Mouse (Mus musculus) kidney, postnatal 0 days (tissue): Measurements from ENCODE around the gene Crybg2. TPM values are rescaled to one million over a fixed set of nuclear protein-coding genes. Genes with fewer than 3 reads are reported as not detected.

ENCODE experiments used
- ATAC-seq: fragments of 200-750 bp; cut with Nextera tagmentation; replicated peaks from 2 replicates; pipeline ENCODE4 v1.8.0; 2017; ENCODE audit warnings: low read depth, moderate number of reproducible peaks, moderate TSS enrichment, moderate library complexity; ENCODE audit not compliant: low FRiP score
- DNase-seq: peaks from one replicate; pipeline ENCODE4 v3.0.0-alpha.2; 2016; ENCODE audit warnings: low spot score
- H3K27ac ChIP-seq: fragments of 300-500 bp; sonication (generic); 2 replicates; pipeline ENCODE4 v1.5.1; 2014; ENCODE audit warnings: mild to moderate bottlenecking
- H3K27me3 ChIP-seq: fragments of 300-500 bp; sonication (generic); 2 replicates; pipeline ENCODE4 v1.6.1; 2014; ENCODE audit warnings: low read length, mixed read lengths; ENCODE audit not compliant: insufficient read depth
- H3K36me3 ChIP-seq: fragments of 300-500 bp; sonication (generic); 2 replicates; pipeline ENCODE4 v1.6.1; 2014; ENCODE audit warnings: low read length, mixed read lengths; ENCODE audit not compliant: insufficient read depth
- H3K4me1 ChIP-seq: fragments of 300-500 bp; sonication (generic); replicated peaks from 2 replicates; pipeline ENCODE4 v1.6.1; 2014; ENCODE audit warnings: antibody characterized with exemption, low read length, mixed read lengths; ENCODE audit not compliant: insufficient read depth
- H3K4me2 ChIP-seq: fragments of 300-500 bp; sonication (generic); 2 replicates; pipeline ENCODE4 v1.6.1; 2014; ENCODE audit warnings: mild to moderate bottlenecking, low read length, moderate library complexity, mixed read lengths
- H3K4me3 ChIP-seq: fragments of 300-500 bp; sonication (generic); replicated peaks from 2 replicates; pipeline ENCODE4 v1.5.1; 2014; ENCODE audit warnings: low read depth, low read length
- H3K9ac ChIP-seq: fragments of 300-500 bp; sonication (generic); 2 replicates; pipeline ENCODE4 v1.6.1; 2014; ENCODE audit warnings: low read depth, low read length
- H3K9me3 ChIP-seq: fragments of 300-500 bp; sonication (generic); replicated peaks from 2 replicates; pipeline ENCODE4 v1.6.1; 2016; ENCODE audit warnings: low read length, inconsistent platforms, mixed read lengths
- CTCF ChIP-seq: IDR thresholded peaks from 2 replicates; pipeline ENCODE4 v1.5.1; 2016; ENCODE audit warnings: antibody characterized with exemption, low read depth, mild to moderate bottlenecking, moderate library complexity
- WGBS: fragments of 180-500 bp; shearing (Covaris S2); extraction: QIAGEN DNeasy Blood & Tissue Kit; methylation state at CpG from one replicate; pipeline ENCODE4 v1.1.7; 2014; 5-methylcytosine and 5-hydroxymethylcytosine counted together
- polyA plus RNA-seq: library from polyadenylated mRNA; unstranded; fragments of >200 nt; fragmentation: Nextera tagmentation; extraction: Ambion mirVana; gene quantifications from 2 replicates; pipeline ENCODE4 v1.2.1, GENCODE M21; 2015

The Crybg2 gene
- polyA plus RNA-seq, 1 experiment from 2014 or later: 2.8 TPM

DNA sequence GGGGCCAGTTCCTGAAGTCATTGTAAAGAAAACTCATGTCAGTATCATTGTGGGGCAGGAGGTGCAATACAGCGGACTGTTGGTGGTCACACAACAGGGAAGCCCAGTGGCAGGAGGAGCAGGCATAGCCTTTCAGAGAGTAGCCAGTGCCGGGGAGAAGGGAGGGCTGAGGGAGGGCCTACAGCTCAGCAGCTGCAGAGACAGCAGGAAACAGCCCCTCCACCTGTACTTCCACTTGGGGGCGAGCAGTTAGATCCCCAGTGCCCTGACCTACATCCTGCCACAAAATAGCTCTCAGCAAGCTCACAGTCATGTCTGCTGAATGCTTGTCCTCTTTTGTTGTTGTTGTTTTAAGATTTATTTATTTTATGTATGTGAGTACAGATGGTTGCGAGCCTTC is 61.0 kb downstream of the Crybg2 start:
- ATAC-seq (no peak), DNase-seq (no peak)
- no peaks in the 10 kb centered on the region for H3K36me3 ChIP-seq
- no peak overlapping the region for H3K27ac ChIP-seq
- no peak overlapping the region for H3K4me2 ChIP-seq
- H3K4me1 ChIP-seq: peaks cover 7% of the 10 kb centered on the region; the same call in 1 of the 2 replicates
- no peaks in the 10 kb centered on the region for H3K9me3 ChIP-seq
- no peak overlapping the region for H3K4me3 ChIP-seq
- no peak for TF ChIP-seq CTCF
- 42% methylated on average over 4 of the region's 4 CpGs for WGBS
- H3K9ac ChIP-seq: no peak overlapping the region
- no peaks in the 10 kb centered on the region for H3K27me3 ChIP-seq

DNA sequence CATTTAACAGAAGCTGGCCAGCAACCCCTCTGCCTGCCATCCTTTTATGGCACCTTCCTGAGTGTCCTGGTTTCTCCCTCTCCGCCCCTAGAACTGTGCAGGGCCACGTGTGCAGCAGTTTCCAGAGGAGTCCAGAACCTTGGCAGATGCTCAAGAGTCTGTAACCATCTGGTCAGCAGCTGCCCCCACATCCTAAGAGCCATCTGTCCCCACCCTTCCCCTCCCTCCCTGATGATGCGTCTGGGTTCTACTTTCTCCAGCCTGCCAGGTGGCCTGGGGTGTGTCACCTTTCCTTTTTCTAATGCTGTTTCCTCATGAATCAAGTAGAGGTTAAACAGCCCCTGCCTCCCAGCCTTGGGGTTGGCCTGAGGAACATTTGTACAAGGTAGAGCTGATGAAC is 61.7 kb downstream of the Crybg2 start:
- Histone ChIP-seq H3K4me1 (peaks cover 14% of the 10 kb centered on the region; the same call in 1 of the 2 replicates), H3K4me2 (no peak overlapping the region), H3K4me3 (no peak overlapping the region), H3K9me3 (no peaks in the 10 kb centered on the region), H3K27ac (no peak overlapping the region), H3K36me3 (no peaks in the 10 kb centered on the region), H3K9ac (no peak overlapping the region), H3K27me3 (no peaks in the 10 kb centered on the region)
- DNase-seq (no peak), ATAC-seq (no peak)
- TF ChIP-seq CTCF: no peak
- 28% methylated on average over 3 of the region's 3 CpGs for WGBS

DNA sequence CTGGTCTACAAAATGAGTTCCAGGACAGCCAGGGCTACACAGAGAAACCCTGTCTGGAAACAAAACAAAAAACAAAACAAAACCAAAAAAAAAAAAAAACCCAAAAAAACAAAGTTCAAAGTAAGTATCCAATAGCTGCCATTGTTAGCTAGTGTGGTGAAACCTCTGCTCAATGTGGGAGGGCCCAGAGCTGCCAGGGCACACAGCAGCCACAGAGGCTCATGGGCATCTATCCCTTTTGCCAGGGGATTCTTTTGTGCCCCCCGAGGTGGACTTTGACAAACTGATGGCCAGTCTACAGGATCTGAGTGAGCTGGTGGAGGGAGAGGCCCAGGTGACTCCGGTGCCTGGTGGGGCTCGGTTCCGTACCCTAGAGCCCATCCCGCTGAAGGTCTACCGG is 62.5 kb downstream of the Crybg2 start:
- no peak for TF ChIP-seq CTCF
- Histone ChIP-seq H3K4me1 (peaks cover 21% of the 10 kb centered on the region), H3K9me3 (no peaks in the 10 kb centered on the region), H3K36me3 (no peaks in the 10 kb centered on the region), H3K9ac (no peak overlapping the region), H3K27me3 (no peaks in the 10 kb centered on the region), H3K4me2 (no peak overlapping the region), H3K27ac (no peak overlapping the region), H3K4me3 (no peak overlapping the region)
- 94% methylated on average over 6 of the region's 6 CpGs for WGBS
- ATAC-seq (no peak), DNase-seq (no peak)

DNA sequence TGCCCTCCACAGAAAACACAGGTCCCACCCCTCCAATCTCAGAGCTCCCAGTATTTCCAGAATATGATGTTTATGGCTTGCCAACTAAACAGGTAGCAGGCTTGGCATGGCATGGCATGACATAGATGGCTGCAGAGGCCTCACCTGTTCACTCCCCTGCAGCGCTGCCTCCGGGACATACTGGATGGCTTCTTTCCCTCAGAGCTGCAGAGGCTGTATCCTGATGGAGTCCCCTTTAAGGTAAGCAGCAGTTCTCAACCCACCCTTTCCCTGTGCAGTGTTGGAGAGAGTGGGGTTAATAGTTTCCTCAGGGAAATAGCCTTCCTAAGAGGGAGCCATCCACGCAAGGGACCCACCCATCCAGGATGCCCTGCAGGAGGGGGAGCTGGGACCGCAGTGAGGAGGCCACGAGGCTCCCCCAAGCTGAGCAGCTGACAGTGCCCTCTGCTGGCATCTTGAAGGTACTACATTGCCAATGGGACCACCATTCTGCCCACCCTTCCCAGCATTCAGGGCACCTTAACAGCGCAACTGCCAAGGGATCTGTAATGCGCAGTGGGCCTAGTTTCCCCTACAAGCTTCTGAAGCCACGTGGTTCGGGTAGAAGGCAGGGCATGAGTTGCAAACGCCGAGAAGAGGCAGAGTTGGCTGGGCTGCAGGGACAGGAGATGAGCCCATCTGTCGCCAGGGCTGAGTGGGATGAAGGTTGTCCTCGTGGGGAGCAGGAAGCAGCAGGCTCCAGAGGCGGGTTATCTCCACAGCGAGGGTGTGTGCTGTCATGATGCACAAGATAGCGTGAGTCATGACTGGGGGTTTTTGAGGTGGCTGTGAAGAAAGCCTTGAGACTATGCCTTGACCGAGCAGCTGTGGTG is 63.3 kb downstream of the Crybg2 start:
- Histone ChIP-seq H3K9ac (no peak overlapping the region), H3K9me3 (no peaks in the 10 kb centered on the region), H3K27me3 (no peaks in the 10 kb centered on the region), H3K4me1 (peaks cover 21% of the 10 kb centered on the region), H3K4me3 (no peak overlapping the region), H3K27ac (no peak overlapping the region), H3K36me3 (no peaks in the 10 kb centered on the region), H3K4me2 (no peak overlapping the region)
- WGBS: 24% methylated on average over 17 of the region's 17 CpGs
- peak; percentile 93 for TF ChIP-seq CTCF
- ATAC-seq (no peak), DNase-seq (peak; percentile 67)

DNA sequence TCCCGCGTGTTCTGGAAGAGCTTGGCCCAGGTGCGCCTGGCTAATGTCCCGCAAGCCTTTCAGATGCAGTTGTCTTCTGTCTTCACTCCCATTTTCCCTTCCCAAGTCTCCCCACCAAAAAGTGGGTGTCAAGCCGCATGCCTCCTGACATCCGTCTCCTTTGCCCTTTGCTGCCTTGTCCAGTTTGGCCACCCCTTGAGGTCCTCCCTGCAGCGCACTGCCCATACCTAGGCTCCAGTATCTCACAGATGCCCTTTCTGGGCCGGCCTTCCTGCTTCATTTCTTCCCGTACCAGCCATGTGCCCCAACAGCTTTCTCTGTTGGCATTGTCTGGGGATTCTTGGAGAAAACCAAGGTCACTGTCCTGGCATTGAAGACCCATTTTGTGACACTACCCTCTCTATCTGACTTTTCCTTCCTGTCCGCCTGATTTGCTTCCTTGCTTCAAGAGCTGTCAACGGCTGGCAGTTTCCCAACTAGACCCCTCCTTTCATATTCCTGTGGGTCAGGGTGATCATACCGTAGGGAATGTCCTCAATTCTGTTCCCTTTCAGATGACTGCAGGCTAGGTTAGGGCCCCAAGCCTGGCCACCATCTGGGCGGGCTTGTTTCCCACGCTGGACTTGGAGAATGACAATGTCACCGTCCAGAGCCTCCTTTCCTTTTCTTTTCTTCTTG is 64.9 kb downstream of the Crybg2 start:
- Histone ChIP-seq H3K4me3 (no peak overlapping the region), H3K9me3 (no peaks in the 10 kb centered on the region), H3K27me3 (no peaks in the 10 kb centered on the region), H3K36me3 (0 out of 2 replicates have a peak, but pooled peaks cover under 1% of the 10 kb centered on the region), H3K9ac (no peak overlapping the region), H3K4me2 (no peak overlapping the region), H3K4me1 (peaks cover 21% of the 10 kb centered on the region), H3K27ac (no peak overlapping the region)
- DNase-seq (no peak), ATAC-seq (no peak)
- 84% methylated on average over 15 of the region's 15 CpGs for WGBS
- no peak for TF ChIP-seq CTCF

DNA sequence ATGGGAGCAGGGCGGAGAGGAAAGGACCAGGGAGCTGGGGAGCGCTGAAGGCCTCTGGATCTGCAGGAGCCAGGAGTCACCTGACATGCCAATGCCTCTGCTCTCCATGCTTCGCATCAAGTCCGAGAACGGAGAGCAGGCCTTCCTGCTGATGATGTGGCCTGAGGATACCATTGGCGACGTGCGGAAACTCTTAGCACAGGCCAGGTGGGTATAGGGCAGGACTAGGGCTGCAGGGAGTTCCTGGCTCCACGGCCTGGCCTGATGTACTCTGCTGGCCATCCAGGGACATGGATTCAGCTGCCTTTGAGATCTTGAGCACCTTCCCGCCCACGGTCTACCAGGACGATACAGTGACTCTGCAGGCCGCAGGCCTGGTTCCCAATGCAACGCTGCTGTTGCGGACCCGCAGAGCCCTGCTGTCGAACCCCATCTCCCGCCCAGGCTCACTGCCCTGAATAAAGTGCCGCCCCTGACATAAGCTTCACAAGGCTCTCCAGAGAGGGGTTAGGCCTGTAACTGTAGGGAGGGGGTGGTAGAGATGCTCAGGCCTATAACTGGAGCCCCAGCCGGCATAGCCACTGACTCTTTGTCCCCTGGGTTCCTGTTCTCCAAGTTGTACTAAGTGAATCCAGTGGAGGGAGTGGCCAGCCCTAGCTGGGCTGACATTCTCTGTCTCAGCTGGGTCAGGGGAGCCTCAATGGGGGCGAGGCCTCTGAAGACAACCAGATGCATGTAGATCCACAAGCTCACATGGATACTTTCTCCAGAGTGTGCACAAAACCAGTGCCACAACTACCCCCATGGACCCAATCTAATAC is 65.9 kb downstream of the Crybg2 start:
- ATAC-seq: no peak
- Histone ChIP-seq H3K27me3 (no peaks in the 10 kb centered on the region), H3K27ac (no peak overlapping the region), H3K4me1 (peaks cover 21% of the 10 kb centered on the region), H3K36me3 (0 out of 2 replicates have a peak, but pooled peaks cover 9% of the 10 kb centered on the region), H3K9ac (peak overlapping the region; percentile 42; the same call in 1 of the 2 replicates), H3K4me3 (no peak overlapping the region), H3K4me2 (no peak overlapping the region; the same call in 1 of the 2 replicates), H3K9me3 (no peaks in the 10 kb centered on the region)
- TF ChIP-seq CTCF: no peak
- DNase-seq: no peak
- WGBS: 85% methylated on average over 21 of the region's 21 CpGs
